Mouse (Mus musculus): ENCODE data around the gene Zbed5.

GRCm38 (mm10) chr5:129914024-129914423 lies 18.5 kb downstream of the Zbed5 start:
- TF ChIP-seq POLR2A (IDR thresholded peaks at IDR 0.05; ENCODE audit: insufficient read length, low read depth): no peak
- TF ChIP-seq E2F4 (IDR thresholded peaks at IDR 0.05; ENCODE audit: insufficient read depth): no peak
- no peak for TF ChIP-seq USF1 (IDR thresholded peaks at IDR 0.05; ENCODE audit: low read depth)

Data from myocyte (in vitro differentiated cells).